Mouse (Mus musculus): ENCODE measurements around the gene Atf6b. TPM values are rescaled to one million over a fixed set of nuclear protein-coding genes. Genes with fewer than 3 reads are reported as not detected.
A peak's percentile ranks its signal among the peaks of the same experiment; 100 is the strongest.

Gene Atf6b
- total RNA-seq, 2 experiments from 2014 or later, result 11.5 to 20.6 TPM

GRCm38 (mm10) chr17:34626062-34626772 is 20.7 kb upstream of the Atf6b start:
- ATAC-seq (replicated peaks; ENCODE audit: low FRiP score, low TSS enrichment, poor library complexity, severe bottlenecking), result no peak

- ATAC-seq (replicated peaks; ENCODE audit: low FRiP score, low TSS enrichment, poor library complexity, severe bottlenecking), result peak; percentile 48; the same call in 1 of the 2 replicates
Measured at GRCm38 (mm10) chr17:34626773-34627092, 20.2 kb upstream of the Atf6b start.

- peak; percentile 72 for ATAC-seq (replicated peaks; ENCODE audit: low FRiP score, low TSS enrichment, poor library complexity, severe bottlenecking)
Measured at GRCm38 (mm10) chr17:34627093-34627942, 19.6 kb upstream of the Atf6b start.

GRCm38 (mm10) chr17:34627943-34628643 is 18.9 kb upstream of the Atf6b start, which contains the start of gene Ppt2:
Ppt2 (minus strand) TSS chr17:34628510.
- ATAC-seq (replicated peaks; ENCODE audit: low FRiP score, low TSS enrichment, poor library complexity, severe bottlenecking), result no peak

GRCm38 (mm10) chr17:34628644-34628967 is 18.3 kb upstream of the Atf6b start:
- ATAC-seq (replicated peaks; ENCODE audit: low FRiP score, low TSS enrichment, poor library complexity, severe bottlenecking), result no peak

- ATAC-seq (replicated peaks; ENCODE audit: low FRiP score, low TSS enrichment, poor library complexity, severe bottlenecking), result no peak
Measured at GRCm38 (mm10) chr17:34629221-34629751, 17.7 kb upstream of the Atf6b start, which contains the start of gene Prrt1. Prrt1 (plus strand) TSS chr17:34629533.

GRCm38 (mm10) chr17:34629796-34630603 is 16.9 kb upstream of the Atf6b start:
- ATAC-seq (replicated peaks; ENCODE audit: low FRiP score, low TSS enrichment, poor library complexity, severe bottlenecking), result no peak

GRCm38 (mm10) chr17:34630761-34631301 is 16.1 kb upstream of the Atf6b start:
- no peak for ATAC-seq (replicated peaks; ENCODE audit: low FRiP score, low TSS enrichment, poor library complexity, severe bottlenecking)

- no peak for ATAC-seq (replicated peaks; ENCODE audit: low FRiP score, low TSS enrichment, poor library complexity, severe bottlenecking)
Measured at GRCm38 (mm10) chr17:34631647-34632046, 15.3 kb upstream of the Atf6b start.

GRCm38 (mm10) chr17:34632261-34632691 is 14.7 kb upstream of the Atf6b start:
- ATAC-seq (replicated peaks; ENCODE audit: low FRiP score, low TSS enrichment, poor library complexity, severe bottlenecking), result peak; percentile 91

GRCm38 (mm10) chr17:34635671-34636070 is 11.3 kb upstream of the Atf6b start:
- ATAC-seq (replicated peaks; ENCODE audit: low FRiP score, low TSS enrichment, poor library complexity, severe bottlenecking), result no peak

GRCm38 (mm10) chr17:34637459-34637858 is 9.5 kb upstream of the Atf6b start:
- no peak for ATAC-seq (replicated peaks; ENCODE audit: low FRiP score, low TSS enrichment, poor library complexity, severe bottlenecking)

- ATAC-seq (replicated peaks; ENCODE audit: low FRiP score, low TSS enrichment, poor library complexity, severe bottlenecking), result no peak
Measured at GRCm38 (mm10) chr17:34639461-34640255, 7.3 kb upstream of the Atf6b start.

- ATAC-seq (replicated peaks; ENCODE audit: low FRiP score, low TSS enrichment, poor library complexity, severe bottlenecking), result no peak
Measured at GRCm38 (mm10) chr17:34640778-34641601, 6.0 kb upstream of the Atf6b start.

GRCm38 (mm10) chr17:34641945-34642344 is 5.0 kb upstream of the Atf6b start:
- no peak for ATAC-seq (replicated peaks; ENCODE audit: low FRiP score, low TSS enrichment, poor library complexity, severe bottlenecking)

GRCm38 (mm10) chr17:34643379-34643778 is 3.6 kb upstream of the Atf6b start:
- ATAC-seq (replicated peaks; ENCODE audit: low FRiP score, low TSS enrichment, poor library complexity, severe bottlenecking), result no peak

GRCm38 (mm10) chr17:34643944-34644343 is 3.0 kb upstream of the Atf6b start:
- no peak for ATAC-seq (replicated peaks; ENCODE audit: low FRiP score, low TSS enrichment, poor library complexity, severe bottlenecking)
